Mouse (Mus musculus) frontal cortex, adult (tissue): ENCODE results near the gene Slc35g3.
"Not testable (repeated sequence)": the region's sequence is repeated elsewhere in the genome, so short reads cannot be mapped to it uniquely, and the experiment has no call there.

ENCODE experiments used
- ATAC-seq: cut with Nextera tagmentation; 2 replicates; pipeline ENCODE4 v1.9.2; 2017; ENCODE audit warnings: mild to moderate bottlenecking, moderate library complexity, mixed read lengths; ENCODE audit not compliant: low TSS enrichment

Slc35g3 gene

DNA sequence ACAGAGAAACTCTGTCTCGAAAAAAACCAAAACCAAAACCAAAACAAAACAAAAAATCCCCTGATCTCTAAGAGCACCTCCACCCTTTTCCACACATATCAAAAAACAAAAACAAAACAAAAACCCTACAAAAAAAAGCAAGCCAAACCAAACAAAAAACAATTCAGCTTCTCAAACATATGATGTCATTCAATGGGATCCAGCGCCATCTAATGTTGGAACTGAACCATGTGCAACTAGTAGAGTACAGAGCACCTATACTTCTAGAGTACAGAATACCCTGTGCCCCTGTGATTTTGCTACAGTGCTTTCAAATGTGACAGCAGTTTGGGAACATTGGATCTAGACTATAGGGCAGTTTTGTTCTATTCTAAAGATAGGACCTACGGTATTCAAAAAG, 7.1 kb downstream of the Slc35g3 start:
- no peak for ATAC-seq

DNA sequence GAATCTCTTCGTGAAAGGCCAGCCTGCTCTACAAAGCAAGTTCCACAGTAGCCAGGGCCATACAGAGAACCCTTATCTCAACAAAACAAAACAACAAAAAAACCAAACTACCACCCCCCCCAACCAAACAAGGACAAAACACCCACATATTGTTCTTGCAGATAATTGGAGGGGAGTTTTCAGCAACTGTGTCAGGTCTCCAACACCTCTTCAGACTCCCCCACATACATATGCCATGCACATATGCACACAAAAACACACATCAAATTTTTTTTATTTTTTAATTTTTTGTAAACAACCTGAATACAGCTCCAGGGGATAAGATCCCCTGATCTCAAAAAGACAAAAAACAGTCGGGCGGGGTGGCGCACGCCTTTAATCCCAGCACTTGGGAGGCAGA, 7.5 kb downstream of the Slc35g3 start:
- no peak for ATAC-seq

DNA sequence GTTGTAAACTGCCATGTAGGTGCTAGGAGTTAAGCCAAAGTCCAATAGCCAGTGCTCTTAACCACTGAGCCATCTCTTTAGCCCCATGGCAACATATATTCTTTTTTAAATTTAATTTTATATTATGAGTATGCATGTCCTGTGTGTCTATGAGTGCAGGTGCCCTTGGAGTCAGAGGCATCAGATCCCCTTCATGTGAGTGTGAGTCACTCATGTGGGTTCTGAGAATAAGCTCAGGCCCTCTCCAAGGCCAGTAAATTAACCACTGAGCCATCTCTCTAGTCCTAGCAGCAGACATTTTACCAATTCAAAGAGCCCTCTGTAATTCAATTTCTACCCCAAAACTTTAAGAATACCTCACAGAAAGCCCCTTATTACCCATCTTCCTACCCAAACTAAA, 9.1 kb downstream of the Slc35g3 start:
- ATAC-seq: no peak

DNA sequence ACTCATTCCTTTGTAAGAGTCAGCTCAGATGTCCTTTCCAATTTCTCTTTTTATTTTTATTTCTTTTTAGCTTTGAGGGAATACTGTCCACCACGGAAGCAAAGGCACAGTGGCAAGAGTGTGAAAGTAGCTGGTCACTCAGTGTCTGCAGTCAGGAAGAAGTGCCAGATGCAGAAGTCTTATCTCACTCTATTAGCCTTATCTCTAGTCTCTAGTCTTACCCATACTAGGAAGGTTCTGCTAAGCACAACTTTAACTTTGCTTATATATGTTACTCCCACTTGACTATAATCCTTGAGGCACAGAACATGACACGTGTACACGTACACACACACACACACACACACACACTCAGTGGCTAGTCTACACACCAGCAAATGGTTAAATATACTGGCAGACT, 10.1 kb downstream of the Slc35g3 start:
- no peak for ATAC-seq

DNA sequence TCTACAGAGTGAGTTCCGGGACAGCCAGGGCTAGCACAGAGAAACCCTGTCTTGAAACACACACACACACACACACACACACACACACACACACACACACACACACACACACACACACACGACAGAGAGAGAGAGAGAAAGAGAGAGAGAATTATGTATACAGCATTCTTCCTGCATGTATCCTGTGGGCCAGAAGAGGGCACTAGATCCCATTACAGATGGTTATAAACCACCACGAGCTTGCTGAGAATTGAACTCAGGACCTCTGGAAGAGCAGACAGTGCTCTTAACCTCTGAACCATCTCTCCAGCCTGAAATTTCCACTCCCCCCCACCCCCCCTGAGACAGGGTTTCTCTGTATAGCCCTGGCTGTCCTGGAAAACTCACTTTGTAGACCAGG, 30.4 kb downstream of the Slc35g3 start:
- not testable (repeated sequence) for ATAC-seq

DNA sequence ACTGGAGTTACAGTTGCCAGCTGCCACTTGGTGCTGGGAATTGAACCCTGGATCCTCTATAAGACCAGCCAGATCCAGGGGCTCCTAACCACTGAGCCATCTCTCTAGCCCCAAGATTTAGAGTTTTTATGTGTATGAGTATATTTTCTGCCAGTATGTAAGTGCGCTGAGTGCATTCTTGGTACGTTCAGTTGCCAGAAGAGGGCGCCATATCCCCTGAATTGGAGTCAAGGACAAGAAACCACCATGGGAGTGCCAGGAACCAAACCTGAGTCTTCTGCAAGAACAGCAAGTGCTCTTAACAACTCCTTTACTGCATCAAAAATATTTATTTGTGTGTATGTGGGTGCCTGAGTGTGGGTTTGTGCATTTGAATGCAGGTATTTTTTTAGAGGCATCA, 32.7 kb downstream of the Slc35g3 start:
- no peak for ATAC-seq

DNA sequence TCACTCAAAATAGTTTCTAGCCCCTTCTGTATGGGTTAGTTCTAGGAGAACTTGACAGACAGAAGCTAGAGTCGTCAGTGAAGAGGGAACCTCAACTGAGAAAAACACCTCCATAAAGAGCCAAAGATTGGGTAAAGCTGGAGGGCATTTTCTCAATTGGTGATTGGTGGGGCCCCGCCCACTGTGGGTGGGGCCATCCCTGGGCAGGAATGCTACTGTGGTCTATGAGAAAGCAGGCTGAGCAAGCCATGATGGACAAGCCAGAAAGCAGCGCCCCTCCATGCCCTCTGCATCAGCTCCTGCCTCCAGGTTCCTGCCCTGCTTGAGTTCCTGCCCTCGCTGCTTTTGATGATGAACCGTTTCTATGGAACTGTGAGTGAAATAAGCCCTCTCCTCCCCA, 35.8 kb downstream of the Slc35g3 start:
- ATAC-seq: no peak

DNA sequence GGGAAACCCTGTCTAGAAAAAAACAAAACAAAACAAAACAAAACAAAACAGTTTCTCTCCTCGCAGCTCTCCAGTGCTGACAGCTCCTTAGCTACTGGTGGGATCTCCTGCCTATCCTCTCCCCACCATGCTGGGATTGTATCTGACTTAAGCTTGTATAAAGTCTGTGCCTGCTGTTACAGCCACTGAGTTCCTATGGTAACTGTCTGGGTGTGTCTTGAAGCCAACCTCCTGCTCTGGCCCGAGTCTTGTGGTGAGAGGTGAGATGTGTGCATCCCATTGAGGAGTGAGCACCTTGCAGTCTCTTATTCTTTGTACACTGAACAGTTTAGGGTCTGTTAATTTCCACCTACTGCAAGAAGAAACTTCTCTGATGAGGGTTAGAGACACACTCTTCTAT, 38.7 kb downstream of the Slc35g3 start:
- ATAC-seq: no peak

DNA sequence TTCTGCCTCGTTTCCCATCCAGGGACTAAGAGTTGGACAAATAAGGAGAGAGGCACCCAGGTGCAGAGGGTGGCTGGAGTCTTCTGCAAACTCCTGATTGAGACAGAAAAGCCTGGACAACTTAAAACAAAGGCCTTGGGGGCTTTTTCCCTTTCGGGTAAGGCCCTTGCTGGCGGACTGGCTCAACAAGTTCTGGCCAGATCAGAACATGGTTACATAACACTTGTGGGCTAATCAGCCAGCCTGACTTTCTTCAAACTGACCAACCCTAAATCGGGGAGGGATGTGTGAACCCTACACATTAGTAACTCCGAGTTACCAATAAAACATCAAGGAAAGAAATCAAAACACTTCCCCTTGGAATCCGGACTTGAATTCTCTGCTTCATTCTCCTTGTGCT, 40.9 kb downstream of the Slc35g3 start:
- ATAC-seq: no peak

DNA sequence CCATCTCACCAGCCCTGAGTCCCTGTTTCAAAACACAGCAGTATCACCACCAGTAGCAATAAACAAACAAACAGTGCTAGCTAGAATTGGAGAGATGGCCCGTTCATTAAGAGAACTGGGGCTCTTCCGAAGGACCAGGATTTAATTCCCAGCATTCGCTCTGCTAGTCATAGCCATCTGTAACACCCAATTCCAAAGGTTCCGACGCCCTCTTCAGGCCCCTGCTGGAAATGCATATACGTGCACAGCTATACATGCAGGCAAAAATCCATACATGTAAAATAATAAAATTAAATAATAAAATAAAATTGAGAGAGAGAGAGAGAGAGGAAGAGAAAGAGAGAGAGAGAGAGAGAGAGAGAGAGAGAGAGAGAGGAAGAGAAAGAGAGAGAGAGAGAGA, 42.3 kb downstream of the Slc35g3 start:
- no peak for ATAC-seq

DNA sequence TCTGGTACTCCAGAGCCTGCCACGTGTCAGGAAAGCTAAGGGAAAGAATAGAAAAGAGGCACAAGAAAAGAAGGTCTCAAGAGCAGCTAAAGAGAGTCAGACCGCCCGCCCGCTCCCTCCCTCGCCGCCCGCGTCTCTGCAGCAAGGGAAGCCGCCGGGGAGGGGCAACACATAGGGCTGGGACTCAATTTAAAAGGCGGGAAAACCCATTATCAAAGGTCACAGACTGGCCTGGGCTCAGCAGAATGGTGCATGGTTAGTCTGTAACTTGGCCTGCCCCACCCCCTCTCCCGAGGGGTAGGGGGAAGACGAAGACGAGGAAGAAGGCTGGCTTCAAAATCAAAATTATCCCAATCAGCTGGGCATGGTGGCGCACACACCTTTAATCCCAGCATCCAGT, 43.1 kb downstream of the Slc35g3 start:
- no peak for ATAC-seq

DNA sequence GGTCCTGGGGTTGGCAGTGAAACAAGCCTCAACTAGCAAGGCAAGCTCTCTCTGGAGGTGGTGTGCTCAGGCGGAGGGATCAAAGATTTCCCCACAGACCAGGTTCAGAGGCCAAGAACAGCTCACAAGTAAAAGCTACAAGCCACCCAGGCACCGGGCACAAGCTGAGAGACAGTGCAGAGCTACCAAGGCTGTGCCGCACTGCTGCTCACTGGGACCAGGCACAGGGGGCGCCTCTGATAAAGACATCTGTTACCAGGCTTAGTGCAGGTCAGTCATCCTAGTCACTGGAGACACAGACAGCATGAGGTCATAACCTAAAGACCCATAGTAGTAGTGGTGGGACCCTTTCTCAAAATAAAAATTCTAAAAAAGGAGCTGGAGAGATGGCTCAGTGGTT, 44.8 kb downstream of the Slc35g3 start:
- no peak for ATAC-seq

DNA sequence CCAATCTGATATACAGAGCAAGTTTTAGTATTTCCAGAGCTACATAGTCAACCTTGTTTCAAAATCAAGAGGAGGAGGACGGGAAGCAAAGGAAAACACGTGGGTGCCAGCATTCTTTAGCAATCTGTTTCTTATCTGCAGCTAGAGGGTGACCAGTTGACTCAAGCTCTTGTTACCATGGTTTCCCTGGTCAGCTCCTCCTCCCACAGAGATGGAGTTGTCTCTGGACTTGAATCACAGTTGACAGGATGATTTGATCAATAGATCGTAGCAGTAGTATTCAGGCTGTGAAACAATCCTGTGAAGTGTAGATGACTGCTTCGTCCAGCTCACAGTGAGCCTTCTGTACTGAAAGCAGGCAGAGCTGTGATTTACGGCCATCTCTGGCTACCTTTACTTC, 45.8 kb downstream of the Slc35g3 start:
- no peak for ATAC-seq

DNA sequence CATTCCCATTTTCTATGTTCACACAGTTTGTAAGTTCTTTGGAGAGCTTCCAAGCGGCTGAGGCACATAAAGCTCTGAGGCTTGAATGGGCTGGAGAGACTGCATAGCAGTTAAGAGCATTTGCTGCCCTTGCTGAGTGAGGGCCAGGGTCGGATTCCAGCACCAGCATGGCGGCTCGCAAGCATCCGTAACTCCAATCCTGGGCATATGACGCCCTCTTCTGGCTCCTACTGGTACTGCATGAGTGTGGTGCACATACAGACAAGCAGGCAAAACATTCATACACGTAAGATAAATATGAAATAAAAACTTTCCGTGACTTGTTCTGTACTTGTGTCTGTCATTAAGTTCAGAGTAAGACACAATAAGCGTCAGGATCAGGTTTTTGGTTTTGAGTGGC, 46.3 kb downstream of the Slc35g3 start:
- ATAC-seq: no peak

DNA sequence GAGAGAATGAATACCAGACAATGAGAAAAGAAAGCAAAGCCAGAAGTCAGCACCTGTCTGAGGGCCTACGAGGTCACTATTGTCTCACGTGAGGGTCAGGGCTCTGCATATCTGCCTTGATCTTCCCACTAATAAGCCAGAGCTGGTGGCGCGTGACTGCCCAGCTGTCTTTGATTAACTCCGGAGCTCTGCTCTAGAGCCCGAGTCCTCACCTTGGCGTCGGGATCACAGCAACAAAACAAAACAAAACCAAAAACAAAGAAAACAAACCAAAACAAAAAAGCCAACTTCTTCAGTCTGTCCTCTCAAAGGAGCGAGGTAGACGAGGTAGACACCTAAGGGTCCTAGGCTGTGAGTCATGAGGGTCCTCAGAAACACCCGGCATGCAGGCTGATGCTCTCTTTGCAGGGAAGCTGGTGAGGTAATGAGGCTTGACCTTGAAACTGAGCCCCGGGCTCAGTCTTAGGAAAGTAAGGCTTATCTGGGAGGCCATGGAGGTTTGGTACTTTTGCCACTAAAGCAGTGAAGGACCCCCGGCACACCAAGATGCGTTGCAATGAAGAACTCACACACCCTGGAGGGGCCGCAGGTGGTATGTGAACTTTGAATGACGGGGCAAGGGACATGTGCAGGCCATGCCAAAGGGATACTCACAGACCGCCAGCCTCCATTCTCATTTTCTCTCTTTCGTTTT, 47.0 kb downstream of the Slc35g3 start:
- ATAC-seq: no peak

DNA sequence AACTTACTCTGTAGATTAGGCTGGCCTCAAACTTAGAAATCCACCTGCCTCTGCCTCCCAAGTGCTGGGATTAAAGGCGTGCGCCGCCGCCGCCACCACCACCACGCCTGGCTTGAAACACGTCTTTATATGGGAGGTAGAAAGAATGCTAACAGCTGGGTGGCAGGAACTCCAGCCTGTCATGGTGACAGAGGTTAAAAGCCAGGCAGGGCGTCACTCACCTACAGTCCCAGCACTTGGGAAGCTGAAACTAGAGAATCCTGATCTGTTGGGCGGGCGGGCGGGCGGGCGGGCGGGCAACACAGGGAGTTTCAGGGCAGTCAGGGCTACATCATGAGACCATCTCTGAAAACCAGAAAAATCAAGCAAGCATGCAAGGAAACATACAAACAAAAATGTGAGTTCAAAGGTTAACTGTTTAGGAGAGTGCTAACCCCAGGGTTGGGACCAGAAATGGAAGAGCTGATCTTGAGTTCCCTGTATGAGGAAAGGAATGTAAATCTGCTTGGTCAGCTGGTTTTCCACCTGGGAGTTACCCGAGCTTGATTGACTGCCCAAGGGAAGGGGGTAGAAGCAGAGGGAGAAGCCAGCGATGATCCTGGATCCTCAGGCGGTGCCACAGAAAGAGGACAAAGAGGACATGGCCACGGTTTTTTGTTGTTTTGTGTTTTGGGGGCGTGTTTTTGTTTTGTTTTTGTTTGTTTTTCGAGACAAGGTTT, 48.7 kb downstream of the Slc35g3 start:
- ATAC-seq: no peak

DNA sequence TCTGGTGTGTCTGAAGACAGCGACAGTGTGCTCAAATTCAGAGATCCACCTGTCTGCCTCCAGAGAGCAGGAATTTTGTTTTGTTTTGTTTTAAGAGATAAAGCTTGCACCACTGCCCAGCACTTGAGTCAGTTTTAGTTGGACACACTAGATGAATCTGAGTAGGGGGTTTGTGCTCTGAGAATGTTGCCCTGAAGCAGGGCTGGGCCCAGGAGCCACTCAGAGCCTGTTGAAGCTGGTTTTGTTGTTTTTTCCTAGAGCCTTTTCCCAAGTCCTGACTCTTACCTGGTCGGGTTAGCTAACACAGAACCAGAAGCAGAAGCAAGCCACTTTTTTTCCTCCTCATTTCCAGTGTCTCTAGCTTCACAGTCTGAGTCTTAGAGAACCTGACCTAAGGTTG, 50.7 kb downstream of the Slc35g3 start:
- ATAC-seq: no peak

DNA sequence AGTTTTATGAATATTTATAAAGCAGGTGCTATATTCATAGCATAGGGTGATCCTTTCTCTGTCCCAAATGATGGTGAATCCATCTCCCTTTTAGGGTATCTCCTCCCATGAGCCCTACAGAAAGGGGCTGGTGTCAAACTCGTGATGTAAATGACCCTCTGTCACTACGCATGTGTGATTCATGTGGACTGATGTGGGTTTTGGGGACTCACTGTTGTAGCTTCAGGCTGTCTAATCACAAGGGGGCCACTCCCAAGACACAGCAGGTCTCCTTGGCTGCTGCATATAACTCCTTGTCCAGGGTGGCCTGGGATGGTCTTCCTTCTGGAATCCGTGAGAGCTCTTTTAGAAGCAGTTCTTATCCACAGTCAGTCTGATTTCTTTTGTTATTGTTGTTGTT, 51.3 kb downstream of the Slc35g3 start:
- no peak for ATAC-seq
